Mouse (Mus musculus): ENCODE results near the gene Coq2. TPM values are rescaled to one million over a fixed set of nuclear protein-coding genes. Genes with fewer than 3 reads are reported as not detected.
A peak's percentile ranks its signal among the peaks of the same experiment; 100 is the strongest.

The Coq2 gene
- polyA plus RNA-seq, 1 experiment from 2014 or later: 59.8 TPM

DNA sequence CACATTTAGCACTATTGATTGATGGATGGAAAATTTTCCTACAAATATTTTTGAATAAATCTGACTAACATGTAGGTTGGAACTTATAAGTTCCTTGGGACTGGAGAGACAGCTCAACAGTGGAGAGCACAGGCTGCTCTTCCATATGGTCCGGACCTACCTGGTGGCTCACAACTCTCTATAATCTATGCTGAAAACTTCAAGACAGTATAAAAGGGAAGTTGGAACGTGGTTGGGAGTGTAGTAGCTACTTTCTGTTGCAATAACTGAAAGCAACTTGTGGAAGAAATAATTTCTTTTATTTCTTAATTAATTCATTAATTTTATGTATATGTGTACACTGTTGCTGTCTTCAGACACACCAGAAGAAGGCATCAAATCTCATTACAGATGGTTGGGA, 22.5 kb upstream of the Coq2 start:
- 76% methylated on average over 2 of the region's 2 CpGs for WGBS
- Histone ChIP-seq H3K4me3 (no peak overlapping the region), H3K9ac (no peak overlapping the region), H3K4me1 (no peaks in the 10 kb centered on the region), H3K27me3 (no peaks in the 10 kb centered on the region), H3K36me3 (no peaks in the 10 kb centered on the region), H3K27ac (no peak overlapping the region), H3K9me3 (no peaks in the 10 kb centered on the region), H3K4me2 (replicated peaks) (no peak overlapping the region)
- no peak for ATAC-seq (ENCODE audit: insufficient number of reproducible peaks, insufficient read depth, low FRiP score, low TSS enrichment)

DNA sequence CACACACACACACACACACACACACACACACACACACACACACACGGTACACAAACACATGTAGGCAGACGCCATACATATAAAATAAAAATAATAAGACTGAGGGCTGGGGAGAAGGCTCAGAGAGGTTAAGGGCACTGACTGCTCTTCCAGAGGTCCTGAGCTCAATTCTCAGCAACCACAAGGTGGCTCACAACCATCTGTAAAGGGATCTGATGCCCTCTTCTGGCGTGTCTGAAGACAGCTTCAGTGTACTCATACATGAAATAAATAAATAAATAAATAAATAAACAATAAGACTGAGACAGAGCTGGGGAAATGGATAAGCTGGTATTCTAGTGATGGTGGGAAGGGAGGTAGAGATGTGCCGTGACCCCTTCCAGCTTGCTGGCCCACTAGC, 10.7 kb upstream of the Coq2 start:
- Histone ChIP-seq H3K4me1 (no peaks in the 10 kb centered on the region), H3K27me3 (no peaks in the 10 kb centered on the region), H3K9me3 (no peaks in the 10 kb centered on the region), H3K4me3 (no peak overlapping the region), H3K4me2 (replicated peaks) (no peak overlapping the region), H3K27ac (no peak overlapping the region), H3K36me3 (no peaks in the 10 kb centered on the region), H3K9ac (no peak overlapping the region)
- 75% methylated on average over 4 of the region's 4 CpGs for WGBS
- ATAC-seq (ENCODE audit: insufficient number of reproducible peaks, insufficient read depth, low FRiP score, low TSS enrichment): no peak

DNA sequence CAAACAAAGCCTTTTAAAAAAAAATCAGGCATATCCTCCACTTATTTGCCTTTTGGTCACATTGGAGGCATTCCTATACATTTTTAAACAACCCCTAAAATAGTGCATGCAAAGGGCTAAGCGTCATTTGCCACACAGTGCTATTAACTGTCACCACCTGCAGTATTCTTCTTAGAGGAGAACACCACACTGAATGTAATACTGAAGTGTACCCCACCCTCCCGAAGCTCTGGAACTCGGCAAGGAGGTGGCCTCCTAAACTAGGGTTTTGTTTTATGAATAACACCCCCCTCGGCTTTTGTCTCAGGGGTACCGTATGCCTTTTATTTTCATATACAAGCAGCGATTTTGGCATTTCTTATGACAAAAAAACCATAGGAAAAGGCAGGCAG, 5.6 kb upstream of the Coq2 start:
- no peaks in the 10 kb centered on the region for H3K9me3 ChIP-seq
- no peak for ATAC-seq (ENCODE audit: insufficient number of reproducible peaks, insufficient read depth, low FRiP score, low TSS enrichment)
- WGBS: 81% methylated on average over 6 of the region's 6 CpGs

DNA sequence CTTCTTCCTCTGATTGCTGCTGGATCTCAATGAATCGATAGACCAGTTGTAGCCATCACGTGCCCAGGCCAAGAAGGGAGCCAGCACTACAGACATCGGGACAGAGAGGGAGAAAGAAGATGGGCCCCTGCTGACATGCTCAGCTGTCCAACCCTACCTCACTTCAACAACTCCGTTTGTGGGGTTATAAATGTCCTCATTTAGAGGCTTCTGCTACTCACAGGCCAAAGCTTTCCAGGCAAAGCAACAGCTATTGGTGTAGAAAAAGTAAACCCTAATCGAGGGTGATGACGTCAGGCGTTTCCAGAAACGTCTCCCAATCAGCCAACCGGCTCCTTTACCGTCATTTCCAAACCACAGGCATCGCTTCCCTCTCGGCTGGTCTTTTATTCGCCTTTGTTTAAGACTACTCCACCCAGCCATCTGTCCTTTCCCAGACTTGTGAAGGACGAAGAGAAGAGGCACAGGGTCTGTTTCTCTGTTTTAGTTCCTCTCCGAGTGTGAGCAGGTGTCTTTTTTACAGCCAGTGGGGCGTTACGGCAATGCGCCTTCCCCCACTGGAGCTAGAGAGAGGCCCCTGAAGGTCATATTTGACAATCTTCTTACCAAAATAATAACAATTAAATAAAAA, 5.1 kb upstream of the Coq2 start:
- Histone ChIP-seq H3K4me1 (no peaks in the 10 kb centered on the region), H3K9ac (no peak overlapping the region), H3K4me2 (replicated peaks) (no peak overlapping the region), H3K27me3 (no peaks in the 10 kb centered on the region), H3K27ac (no peak overlapping the region), H3K9me3 (no peaks in the 10 kb centered on the region), H3K4me3 (no peak overlapping the region), H3K36me3 (no peaks in the 10 kb centered on the region)
- no peak for ATAC-seq (ENCODE audit: insufficient number of reproducible peaks, insufficient read depth, low FRiP score, low TSS enrichment)
- 74% methylated on average over 18 of the region's 18 CpGs for WGBS

More for the DNA sequence above, 5.6 kb upstream of the Coq2 start:
- no peak overlapping the region for H3K9ac ChIP-seq
- H3K4me1 ChIP-seq: no peaks in the 10 kb centered on the region
- H3K4me2 ChIP-seq (replicated peaks): no peak overlapping the region
- H3K27ac ChIP-seq: no peak overlapping the region
- no peaks in the 10 kb centered on the region for H3K27me3 ChIP-seq
- H3K36me3 ChIP-seq: no peaks in the 10 kb centered on the region
- no peak overlapping the region for H3K4me3 ChIP-seq

DNA sequence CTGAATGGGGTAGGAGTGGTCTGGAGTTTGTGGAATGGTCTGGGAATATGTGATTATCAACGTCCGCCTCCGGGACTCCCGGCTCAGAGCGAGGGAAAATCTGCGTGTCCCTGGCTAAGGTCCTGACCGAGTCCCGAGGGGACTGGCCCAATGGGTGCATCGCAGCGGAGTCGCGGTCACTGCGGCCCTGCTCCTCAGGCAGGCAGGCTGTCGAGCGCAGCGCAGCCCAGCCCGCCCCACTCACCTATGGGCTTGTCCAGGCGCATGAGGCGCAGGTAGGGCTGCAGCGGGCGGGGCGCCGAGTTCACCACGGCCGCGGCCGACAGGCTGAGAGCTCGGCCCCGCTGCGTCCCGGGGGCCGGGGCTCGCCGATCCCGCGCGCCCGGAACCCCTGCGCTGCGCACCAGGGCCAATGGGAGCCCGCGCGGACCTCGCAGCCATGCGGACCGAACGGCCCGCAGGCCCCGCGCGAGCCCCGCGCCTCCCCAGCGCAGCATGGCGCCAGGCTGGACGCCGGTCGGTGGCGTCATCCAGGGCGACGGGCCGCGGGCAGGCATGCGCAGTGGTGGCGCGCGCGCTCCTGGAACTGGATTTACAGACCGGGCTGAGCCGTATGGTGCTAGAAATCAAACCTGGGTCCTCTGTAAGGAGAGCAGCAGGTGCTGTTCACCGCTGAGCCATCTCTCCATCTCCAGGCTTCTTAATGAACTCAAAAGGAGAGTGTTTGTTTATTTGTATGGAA, 1.0 kb downstream of the Coq2 start:
- no peaks in the 10 kb centered on the region for H3K9me3 ChIP-seq
- peaks cover 9% of the 10 kb centered on the region; the same call in 1 of the 2 replicates for H3K4me1 ChIP-seq
- H3K27me3 ChIP-seq: no peaks in the 10 kb centered on the region
- peak overlapping the region; percentile 65 for H3K4me2 ChIP-seq (replicated peaks)
- H3K9ac ChIP-seq: peak overlapping the region; percentile 84
- H3K36me3 ChIP-seq: no peaks in the 10 kb centered on the region
- under 1% methylated on average over 71 of the region's 71 CpGs for whole genome bisulfite sequencing
- peak overlapping the region; percentile 82 for H3K4me3 ChIP-seq
- peak overlapping the region; percentile 54; the same call in 1 of the 2 replicates for H3K27ac ChIP-seq
- peak; percentile 96 for ATAC-seq (ENCODE audit: insufficient number of reproducible peaks, insufficient read depth, low FRiP score, low TSS enrichment)

DNA sequence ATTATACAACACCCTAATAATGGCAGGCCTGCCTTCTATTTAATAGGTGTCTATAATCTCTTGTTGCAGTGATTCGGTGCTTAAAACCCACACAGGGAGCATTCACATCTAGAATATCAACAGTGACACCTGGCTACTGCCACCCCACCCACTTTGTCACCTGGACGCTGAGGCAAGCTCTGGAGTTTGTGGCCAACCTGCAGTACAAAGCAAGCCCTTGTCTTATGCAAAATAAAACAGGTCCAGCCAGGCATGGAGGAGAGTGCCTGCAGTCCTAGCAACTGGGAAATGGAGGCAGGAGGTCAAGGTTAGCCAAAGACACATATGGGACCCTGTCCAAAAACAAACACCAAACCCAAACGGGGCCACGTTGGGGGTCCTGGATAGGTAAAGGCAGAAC, 2.5 kb downstream of the Coq2 start:
- H3K9me3 ChIP-seq: no peaks in the 10 kb centered on the region
- no peaks in the 10 kb centered on the region for H3K27me3 ChIP-seq
- no peak overlapping the region for H3K9ac ChIP-seq
- WGBS: 82% methylated on average over 4 of the region's 4 CpGs
- peaks cover 10% of the 10 kb centered on the region for H3K36me3 ChIP-seq
- no peak for ATAC-seq (ENCODE audit: insufficient number of reproducible peaks, insufficient read depth, low FRiP score, low TSS enrichment)
- H3K4me3 ChIP-seq: no peak overlapping the region
- no peak overlapping the region for H3K4me2 ChIP-seq (replicated peaks)
- no peak overlapping the region for H3K27ac ChIP-seq
- peaks cover 9% of the 10 kb centered on the region; the same call in 1 of the 2 replicates for H3K4me1 ChIP-seq

DNA sequence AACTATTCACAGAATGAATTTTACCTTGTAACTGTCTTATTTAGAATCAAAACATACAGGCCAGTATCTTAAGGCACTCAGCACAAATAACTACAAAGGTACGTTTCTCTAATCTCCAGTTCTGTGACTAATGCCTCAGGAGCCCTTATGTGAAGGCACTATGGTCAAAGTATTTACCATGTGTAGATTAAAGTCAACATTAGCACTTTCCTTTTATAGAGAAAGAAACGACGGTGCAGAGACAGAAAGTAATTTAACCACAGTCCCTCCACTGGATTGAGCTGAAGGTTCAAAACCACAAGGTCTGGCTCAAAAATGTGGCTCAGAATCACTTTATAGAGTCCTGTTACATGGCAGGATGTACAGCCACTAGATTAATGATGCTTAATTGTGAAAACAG, 3.0 kb downstream of the Coq2 start:
- Histone ChIP-seq H3K27ac (no peak overlapping the region), H3K27me3 (no peaks in the 10 kb centered on the region), H3K4me3 (no peak overlapping the region), H3K4me1 (peaks cover 9% of the 10 kb centered on the region; the same call in 1 of the 2 replicates), H3K9me3 (no peaks in the 10 kb centered on the region), H3K9ac (no peak overlapping the region), H3K4me2 (replicated peaks) (no peak overlapping the region), H3K36me3 (peaks cover 14% of the 10 kb centered on the region)
- 79% methylated on average over 3 of the region's 3 CpGs for WGBS
- ATAC-seq (ENCODE audit: insufficient number of reproducible peaks, insufficient read depth, low FRiP score, low TSS enrichment): no peak

DNA sequence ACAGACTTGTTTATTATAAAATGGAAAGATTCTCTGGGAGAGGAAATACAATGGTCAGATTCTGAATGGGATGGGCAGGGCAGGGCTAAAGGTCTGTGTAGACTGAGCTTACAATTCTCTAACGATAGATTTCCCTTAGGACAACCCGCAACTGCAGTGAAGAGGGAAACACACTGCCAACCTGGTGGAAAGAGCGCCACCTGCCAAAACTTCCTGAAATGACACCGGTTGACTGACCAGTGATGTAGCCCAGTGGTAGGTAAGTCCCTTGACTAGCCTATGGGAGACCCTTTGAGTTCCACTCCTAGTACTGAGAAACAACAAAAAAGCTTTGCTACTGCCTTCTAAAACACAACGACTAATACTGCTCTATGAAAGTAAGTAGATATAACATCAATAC, 3.5 kb downstream of the Coq2 start:
- WGBS: 20% methylated on average over 5 of the region's 5 CpGs
- peaks cover 15% of the 10 kb centered on the region for H3K36me3 ChIP-seq
- no peaks in the 10 kb centered on the region for H3K9me3 ChIP-seq
- H3K4me3 ChIP-seq: no peak overlapping the region
- no peak overlapping the region for H3K27ac ChIP-seq
- no peak for ATAC-seq (ENCODE audit: insufficient number of reproducible peaks, insufficient read depth, low FRiP score, low TSS enrichment)
- peaks cover 9% of the 10 kb centered on the region; the same call in 1 of the 2 replicates for H3K4me1 ChIP-seq
- no peaks in the 10 kb centered on the region for H3K27me3 ChIP-seq
- H3K9ac ChIP-seq: no peak overlapping the region
- no peak overlapping the region for H3K4me2 ChIP-seq (replicated peaks)

DNA sequence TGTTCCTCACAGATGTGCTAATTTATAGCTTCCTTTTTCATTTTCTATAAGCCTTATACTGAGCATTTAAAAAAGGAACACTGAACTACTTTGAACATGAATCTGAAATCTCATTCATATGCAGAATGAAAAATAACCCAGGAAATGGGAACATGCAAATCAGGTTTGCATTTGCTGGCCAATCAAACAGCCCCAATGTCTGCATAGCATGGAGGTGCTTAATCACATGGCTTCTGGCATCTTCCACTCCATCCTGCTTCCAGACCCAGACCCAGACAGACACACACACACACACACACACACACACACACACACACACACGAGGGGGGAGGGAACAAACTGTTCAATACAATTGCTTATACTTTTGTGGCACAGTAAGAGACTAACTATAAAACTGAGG, 8.0 kb downstream of the Coq2 start:
- H3K4me1 ChIP-seq: no peaks in the 10 kb centered on the region
- no peak overlapping the region for H3K4me3 ChIP-seq
- no peak overlapping the region for H3K27ac ChIP-seq
- no peaks in the 10 kb centered on the region for H3K9me3 ChIP-seq
- H3K4me2 ChIP-seq (replicated peaks): no peak overlapping the region
- peaks cover 43% of the 10 kb centered on the region for H3K36me3 ChIP-seq
- no peak for ATAC-seq (ENCODE audit: insufficient number of reproducible peaks, insufficient read depth, low FRiP score, low TSS enrichment)
- H3K27me3 ChIP-seq: no peaks in the 10 kb centered on the region
- H3K9ac ChIP-seq: no peak overlapping the region
- 83% methylated on average over 1 of the region's 1 CpGs for WGBS

DNA sequence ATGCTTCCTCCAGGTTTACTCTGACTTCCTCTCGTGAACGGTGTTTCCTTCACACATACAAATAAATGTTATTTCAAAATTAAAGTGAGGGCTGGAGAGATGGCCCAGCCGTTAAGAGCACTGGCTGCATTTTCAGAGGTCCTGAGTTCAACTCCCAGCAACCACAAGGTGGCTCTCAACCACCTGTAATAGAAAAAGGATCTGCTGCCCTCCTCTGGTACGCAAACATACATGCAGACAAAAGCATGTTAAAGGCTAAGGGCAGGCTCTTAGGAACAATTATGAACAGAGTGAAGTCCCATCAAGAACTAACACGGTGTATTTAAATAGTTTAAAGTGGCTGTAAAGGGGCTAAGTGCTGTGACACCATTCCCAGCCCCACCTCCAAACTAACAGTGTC, 11.1 kb downstream of the Coq2 start:
- no peak overlapping the region for H3K27ac ChIP-seq
- no peak overlapping the region for H3K4me2 ChIP-seq (replicated peaks)
- no peaks in the 10 kb centered on the region for H3K27me3 ChIP-seq
- ATAC-seq (ENCODE audit: insufficient number of reproducible peaks, insufficient read depth, low FRiP score, low TSS enrichment): no peak
- H3K4me1 ChIP-seq: no peaks in the 10 kb centered on the region
- no peaks in the 10 kb centered on the region for H3K9me3 ChIP-seq
- 59% methylated on average over 5 of the region's 5 CpGs for WGBS
- no peak overlapping the region for H3K9ac ChIP-seq
- peaks cover 57% of the 10 kb centered on the region for H3K36me3 ChIP-seq
- H3K4me3 ChIP-seq: no peak overlapping the region

DNA sequence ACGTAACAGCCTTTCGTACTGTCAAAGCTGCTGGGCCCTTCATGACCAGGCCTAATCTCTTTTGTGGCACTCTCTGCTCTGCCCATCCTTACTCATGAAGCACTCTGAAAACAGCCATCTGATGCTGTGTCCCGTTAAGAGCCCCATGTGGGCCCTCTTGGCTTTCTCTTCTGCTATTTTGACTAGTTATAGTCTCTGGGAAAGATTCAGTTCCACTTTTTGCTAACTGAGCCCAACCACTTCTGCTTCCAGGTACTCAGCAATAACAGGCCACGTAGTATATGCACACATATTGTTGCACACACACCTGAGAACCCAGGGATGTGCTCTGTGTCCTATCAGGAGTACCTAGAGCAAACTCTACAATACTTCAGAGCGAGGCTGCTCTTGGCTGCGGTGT, 11.9 kb downstream of the Coq2 start:
- Histone ChIP-seq H3K4me1 (no peaks in the 10 kb centered on the region), H3K36me3 (peaks cover 61% of the 10 kb centered on the region), H3K27me3 (no peaks in the 10 kb centered on the region), H3K27ac (no peak overlapping the region), H3K4me3 (no peak overlapping the region), H3K9ac (no peak overlapping the region), H3K9me3 (no peaks in the 10 kb centered on the region), H3K4me2 (replicated peaks) (no peak overlapping the region)
- WGBS: 93% methylated on average over 6 of the region's 6 CpGs
- ATAC-seq (ENCODE audit: insufficient number of reproducible peaks, insufficient read depth, low FRiP score, low TSS enrichment): no peak

DNA sequence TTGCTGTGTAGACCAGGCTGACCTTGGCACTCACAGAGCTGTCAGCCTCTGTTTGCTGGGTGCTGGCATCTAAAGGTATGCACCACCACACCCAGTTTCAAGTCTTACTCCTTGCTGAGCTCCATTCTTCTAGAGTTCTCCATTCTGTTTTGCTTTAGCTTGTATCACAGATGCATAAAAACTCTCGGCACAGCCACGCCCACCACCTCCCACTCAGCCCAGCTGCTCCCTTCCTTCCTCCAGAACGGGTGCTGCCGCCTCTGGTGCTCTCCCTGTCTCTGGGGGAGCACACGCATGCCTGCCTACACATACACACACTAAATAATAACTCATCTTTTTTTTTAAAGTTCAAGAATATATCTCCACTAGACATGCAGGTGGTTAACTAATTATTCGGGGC, 16.5 kb downstream of the Coq2 start:
- 86% methylated on average over 6 of the region's 6 CpGs for WGBS
- peaks cover 74% of the 10 kb centered on the region for H3K36me3 ChIP-seq
- H3K27me3 ChIP-seq: no peaks in the 10 kb centered on the region
- no peak overlapping the region for H3K4me2 ChIP-seq (replicated peaks)
- H3K9me3 ChIP-seq: no peaks in the 10 kb centered on the region
- no peak overlapping the region for H3K4me3 ChIP-seq
- H3K4me1 ChIP-seq: no peaks in the 10 kb centered on the region
- no peak for ATAC-seq (ENCODE audit: insufficient number of reproducible peaks, insufficient read depth, low FRiP score, low TSS enrichment)
- H3K27ac ChIP-seq: no peak overlapping the region
- no peak overlapping the region for H3K9ac ChIP-seq

All from embryonic facial prominence, embryonic 12.5 days (tissue).